Comparison of ENCODE assay signal across 29 mouse cellular contexts in genomic region chr19:43497440-43497839, GRCm38 (mm10). TPM values are rescaled to one million over a fixed set of nuclear protein-coding genes. Genes with fewer than 3 reads are reported as not detected.
DNase-seq lines count a peak whose midpoint lies in the region; ATAC-seq and TF ChIP-seq lines count a peak whose summit lies in the region.
"Had no signal": no experiment of that assay in that cellular context is flagged by ENCODE, and none has a peak within 500 bp of the region (broad histone marks: within the 10 kb centered on the region; RNA-seq: fewer than 3 reads in every experiment).

No protein-coding gene starts in this region.

- no peak for TF ChIP-seq CTCF in liver, postnatal 0 days (IDR thresholded peaks at IDR 0.05; ENCODE audit: low read depth)

- intact Hi-C loops in gastrocnemius, postnatal 36 days (cut with DNase I), result no loop called here

- H3K4me2 ChIP-seq in embryonic facial prominence, embryonic 14.5 days (ENCODE audit: low read depth, low read length), result no peak overlapping the region
- no peak overlapping the region for H3K4me2 ChIP-seq in liver, postnatal 0 days (ENCODE audit: low read depth, low read length)
- H3K4me2 ChIP-seq in liver, embryonic 12.5 days, result no peak overlapping the region
- H3K4me2 ChIP-seq: embryonic facial prominence, embryonic 15.5 days; heart, embryonic 13.5 days; hindbrain, embryonic 13.5 days; intestine, embryonic 15.5 days had no signal

- 0 out of 2 replicates have a peak, but pooled peaks have one; percentile 23 for ATAC-seq in embryonic facial prominence, embryonic 14.5 days (ENCODE audit: low read depth)
- ATAC-seq in liver, postnatal 0 days, result peak; percentile 13
- ATAC-seq in liver, embryonic 12.5 days, result no peak
- ATAC-seq: activated CD4-positive, CD25-positive, alpha-beta regulatory T cell, adult 4 months; forebrain, embryonic 14.5 days; forebrain, postnatal 0 days; hindbrain, embryonic 16.5 days; intestine, embryonic 15.5 days had no signal

- no peaks in the 10 kb centered on the region for H3K27me3 ChIP-seq in embryonic facial prominence, embryonic 14.5 days (replicated peaks; ENCODE audit: control insufficient read depth, insufficient read depth, low read length)
- peaks cover 24% of the 10 kb centered on the region for H3K27me3 ChIP-seq in embryonic facial prominence, embryonic 10.5 days (replicated peaks; ENCODE audit: low read depth, poor library complexity, severe bottlenecking)
- H3K27me3 ChIP-seq in liver, postnatal 0 days (ENCODE audit: insufficient read depth, low read length), result 0 out of 2 replicates have a peak, but pooled peaks cover 5% of the 10 kb centered on the region
- no peaks in the 10 kb centered on the region; the same call in 1 of the 2 replicates for H3K27me3 ChIP-seq in liver, embryonic 12.5 days (replicated peaks)
- H3K27me3 ChIP-seq: intestine, embryonic 15.5 days had no signal

- no peak overlapping the region for H3K27ac ChIP-seq in embryonic facial prominence, embryonic 14.5 days (replicated peaks; ENCODE audit: low read depth, low read length)
- H3K27ac ChIP-seq in embryonic facial prominence, embryonic 10.5 days (replicated peaks), result no peak overlapping the region
- H3K27ac ChIP-seq in liver, postnatal 0 days (ENCODE audit: low read depth), result no peak overlapping the region
- H3K27ac ChIP-seq in liver, embryonic 12.5 days, result no peak overlapping the region
- H3K27ac ChIP-seq: embryonic facial prominence, embryonic 15.5 days; heart, adult 2 months; heart, embryonic 10.5 days; heart, embryonic 13.5 days; hindbrain, embryonic 13.5 days; intestine, embryonic 15.5 days had no signal

- WGBS in embryonic facial prominence, embryonic 14.5 days, result 87% methylated on average over 7 of the region's 7 CpGs
- 84% methylated on average over 7 of the region's 7 CpGs for WGBS in embryonic facial prominence, embryonic 10.5 days
- WGBS in liver, postnatal 0 days (ENCODE audit: insufficient replicate concordance), result 78% methylated on average over 7 of the region's 7 CpGs
- 78% methylated on average over 7 of the region's 7 CpGs for WGBS in liver, embryonic 12.5 days (ENCODE audit: insufficient replicate concordance)

- no peak for TF ChIP-seq EP300 in liver, postnatal 0 days (IDR thresholded peaks at IDR 0.05; ENCODE audit: low read depth)

- no peak overlapping the region for H3K4me3 ChIP-seq in embryonic facial prominence, embryonic 14.5 days (ENCODE audit: low read depth, low read length)
- H3K4me3 ChIP-seq in embryonic facial prominence, embryonic 10.5 days, result no peak overlapping the region
- H3K4me3 ChIP-seq in liver, postnatal 0 days (ENCODE audit: low read depth, low read length), result no peak overlapping the region
- H3K4me3 ChIP-seq in liver, embryonic 12.5 days, result no peak overlapping the region
- H3K4me3 ChIP-seq: embryonic facial prominence, embryonic 15.5 days; heart, adult 2 months; heart, embryonic 10.5 days; heart, embryonic 13.5 days; hindbrain, embryonic 13.5 days; intestine, embryonic 15.5 days had no signal

- H3K9ac ChIP-seq in embryonic facial prominence, embryonic 14.5 days (ENCODE audit: low read depth, low read length), result no peak overlapping the region
- no peak overlapping the region for H3K9ac ChIP-seq in liver, postnatal 0 days (replicated peaks)
- no peak overlapping the region for H3K9ac ChIP-seq in liver, embryonic 12.5 days
- H3K9ac ChIP-seq: embryonic facial prominence, embryonic 15.5 days; forebrain, postnatal 0 days; heart, embryonic 13.5 days; hindbrain, embryonic 13.5 days; intestine, embryonic 15.5 days had no signal

- H3K4me1 ChIP-seq in embryonic facial prominence, embryonic 14.5 days (ENCODE audit: control insufficient read depth, insufficient read depth, low read length), result 0 out of 2 replicates have a peak, but pooled peaks cover 3% of the 10 kb centered on the region
- H3K4me1 ChIP-seq in embryonic facial prominence, embryonic 10.5 days, result peaks cover 17% of the 10 kb centered on the region
- H3K4me1 ChIP-seq in liver, postnatal 0 days (ENCODE audit: insufficient read depth), result peaks cover 7% of the 10 kb centered on the region
- H3K4me1 ChIP-seq in liver, embryonic 12.5 days, result peaks cover 36% of the 10 kb centered on the region

- H3K9me3 ChIP-seq in embryonic facial prominence, embryonic 14.5 days (ENCODE audit: control insufficient read depth, low read length), result no peaks in the 10 kb centered on the region
- H3K9me3 ChIP-seq in embryonic facial prominence, embryonic 10.5 days, result no peaks in the 10 kb centered on the region
- H3K9me3 ChIP-seq in liver, postnatal 0 days (ENCODE audit: low read length), result no peaks in the 10 kb centered on the region
- H3K9me3 ChIP-seq in liver, embryonic 12.5 days (replicated peaks), result no peaks in the 10 kb centered on the region
- H3K9me3 ChIP-seq: embryonic facial prominence, embryonic 15.5 days; G1E; heart, embryonic 10.5 days; hindbrain, embryonic 13.5 days; intestine, embryonic 15.5 days had no signal

- no peak for DNase-seq in embryonic facial prominence, embryonic 14.5 days (ENCODE audit: low spot score)
- no peak for DNase-seq in embryonic facial prominence, embryonic 10.5 days (ENCODE audit: low spot score)
- peak; percentile 20 for DNase-seq in gastrocnemius, postnatal 10 days
- DNase-seq in gastrocnemius, postnatal 36 days, result no peak
- DNase-seq in liver, postnatal 0 days, result no peak
- no peak for DNase-seq in right cerebral cortex, postnatal 4 days
- no peak for DNase-seq in thymus, postnatal 0 days (ENCODE audit: low spot score)
- DNase-seq: adrenal gland, adult 8-10 months; adrenal gland, postnatal 25 days; cerebellum, adult 11-12 months; cerebellum, adult 8-10 months; cerebellum, postnatal 10 days; cerebellum, postnatal 36 days; embryo, embryonic 11 days; forebrain, postnatal 0 days; heart, adult 2 months; heart, postnatal 14 days; kidney, adult 11 months had no signal

- H3K36me3 ChIP-seq in embryonic facial prominence, embryonic 14.5 days (ENCODE audit: control insufficient read depth, insufficient read depth, low read length), result peaks cover 25% of the 10 kb centered on the region
- peaks cover 39% of the 10 kb centered on the region for H3K36me3 ChIP-seq in embryonic facial prominence, embryonic 10.5 days (replicated peaks)
- peaks cover 32% of the 10 kb centered on the region for H3K36me3 ChIP-seq in liver, postnatal 0 days (replicated peaks; ENCODE audit: insufficient read depth, low read length)
- peaks cover 38% of the 10 kb centered on the region for H3K36me3 ChIP-seq in liver, embryonic 12.5 days

RNA-seq across cellular contexts. Expression of gene Got1, which starts 27.0 kb away (rescaled TPM):
- polyA plus RNA-seq in embryonic facial prominence, embryonic 14.5 days (2014; fragmentation: Nextera tagmentation; extraction: Ambion mirVana), result 33.1 and 34.4 TPM in 2 replicates
- 55.4 and 57.9 TPM in 2 replicates for polyA plus RNA-seq in embryonic facial prominence, embryonic 10.5 days (2016; fragmentation: Nextera tagmentation; extraction: Ambion mirVana)
- 100 to 1,000 TPM; 152 to 177 TPM for total RNA-seq in gastrocnemius, postnatal 10 days (2021)
- 100 to 1,000 TPM; 336 to 420 TPM for total RNA-seq in gastrocnemius, postnatal 36 days (2021)
- polyA plus RNA-seq in liver, postnatal 0 days (2015; fragmentation: Nextera tagmentation; extraction: Ambion mirVana), result 127 and 137 TPM in 2 replicates
- 24.0 and 27.6 TPM in 2 replicates for polyA plus RNA-seq in liver, embryonic 12.5 days (2016; fragmentation: Nextera tagmentation; extraction: Ambion mirVana)
- polyA plus RNA-seq in thymus, postnatal 0 days (2015; fragmentation: Nextera tagmentation; extraction: Ambion mirVana), result 62.8 and 63.2 TPM in 2 replicates

RNA-seq across cellular contexts. Expression of gene Cnnm1, which starts 57.2 kb away (rescaled TPM):
- 0.96 and 1.4 TPM in 2 replicates for polyA plus RNA-seq in embryonic facial prominence, embryonic 14.5 days (2014; fragmentation: Nextera tagmentation; extraction: Ambion mirVana)
- polyA plus RNA-seq in embryonic facial prominence, embryonic 10.5 days (2016; fragmentation: Nextera tagmentation; extraction: Ambion mirVana), result 0.16 and 0.31 TPM in 2 replicates
- under 1 TPM; 0.28 to 0.29 TPM for total RNA-seq in gastrocnemius, postnatal 10 days (2021)
- total RNA-seq in gastrocnemius, postnatal 36 days (2021), result not detected
- polyA plus RNA-seq in liver, postnatal 0 days (2015; fragmentation: Nextera tagmentation; extraction: Ambion mirVana), result 0.21 and 0.22 TPM in 2 replicates
- polyA plus RNA-seq in liver, embryonic 12.5 days (2016; fragmentation: Nextera tagmentation; extraction: Ambion mirVana), result 0.08 and 0.18 TPM in 2 replicates
- 0.44 and 0.78 TPM in 2 replicates for polyA plus RNA-seq in thymus, postnatal 0 days (2015; fragmentation: Nextera tagmentation; extraction: Ambion mirVana)
- total RNA-seq: hematopoietic stem cell, adult 5-6 weeks had no signal
- polyA plus RNA-seq: activated CD4-positive, CD25-positive, alpha-beta regulatory T cell, adult 4 months had no signal
